Mouse (Mus musculus): ENCODE data around the gene Tex12. TPM values are rescaled to one million over a fixed set of nuclear protein-coding genes. Genes with fewer than 3 reads are reported as not detected.
A peak's percentile ranks its signal among the peaks of the same experiment; 100 is the strongest.

Tex12 gene
- total RNA-seq, 2 experiments from 2014 or later = not detected

- no peak for ATAC-seq (replicated peaks; ENCODE audit: low FRiP score, poor library complexity, severe bottlenecking)
Measured at GRCm38 (mm10) chr9:50565173-50565572, 4.0 kb upstream of the Tex12 start.

- ATAC-seq (replicated peaks; ENCODE audit: low FRiP score, poor library complexity, severe bottlenecking) = no peak
Measured at GRCm38 (mm10) chr9:50561918-50562360, 814 bp upstream of the Tex12 start.

- ATAC-seq (replicated peaks; ENCODE audit: low FRiP score, poor library complexity, severe bottlenecking) = no peak
Measured at GRCm38 (mm10) chr9:50555094-50555446, 6.1 kb downstream of the Tex12 start, which contains the start of gene Bco2. Gene Bco2, minus strand, starts transcription at chr9:50555181.

GRCm38 (mm10) chr9:50554241-50555093 lies 6.7 kb downstream of the Tex12 start, which contains the start of gene Il18:
Gene Il18, plus strand, starts transcription at chr9:50554827.
- no peak for ATAC-seq (replicated peaks; ENCODE audit: low FRiP score, poor library complexity, severe bottlenecking)

- no peak for ATAC-seq (replicated peaks; ENCODE audit: low FRiP score, poor library complexity, severe bottlenecking)
Measured at GRCm38 (mm10) chr9:50553547-50553946, 7.6 kb downstream of the Tex12 start.

GRCm38 (mm10) chr9:50552206-50552605 lies 8.9 kb downstream of the Tex12 start:
- no peak for ATAC-seq (replicated peaks; ENCODE audit: low FRiP score, poor library complexity, severe bottlenecking)

GRCm38 (mm10) chr9:50548936-50549335 lies 12.2 kb downstream of the Tex12 start:
- no peak for ATAC-seq (replicated peaks; ENCODE audit: low FRiP score, poor library complexity, severe bottlenecking)

GRCm38 (mm10) chr9:50547859-50548478 lies 13.2 kb downstream of the Tex12 start:
- ATAC-seq (replicated peaks; ENCODE audit: low FRiP score, poor library complexity, severe bottlenecking) = no peak

- no peak for ATAC-seq (replicated peaks; ENCODE audit: low FRiP score, poor library complexity, severe bottlenecking)
Measured at GRCm38 (mm10) chr9:50542401-50542800, 18.7 kb downstream of the Tex12 start.

GRCm38 (mm10) chr9:50540170-50540569 lies 21.0 kb downstream of the Tex12 start:
- no peak for ATAC-seq (replicated peaks; ENCODE audit: low FRiP score, poor library complexity, severe bottlenecking)

- no peak for ATAC-seq (replicated peaks; ENCODE audit: low FRiP score, poor library complexity, severe bottlenecking)
Measured at GRCm38 (mm10) chr9:50537295-50537694, 23.8 kb downstream of the Tex12 start.

GRCm38 (mm10) chr9:50536603-50537135 lies 24.5 kb downstream of the Tex12 start:
- ATAC-seq (replicated peaks; ENCODE audit: low FRiP score, poor library complexity, severe bottlenecking) = no peak

GRCm38 (mm10) chr9:50535930-50536329 lies 25.2 kb downstream of the Tex12 start:
- ATAC-seq (replicated peaks; ENCODE audit: low FRiP score, poor library complexity, severe bottlenecking) = no peak

GRCm38 (mm10) chr9:50533791-50534190 lies 27.3 kb downstream of the Tex12 start:
- ATAC-seq (replicated peaks; ENCODE audit: low FRiP score, poor library complexity, severe bottlenecking) = no peak

- peak; percentile 36; the same call in 1 of the 2 replicates for ATAC-seq (replicated peaks; ENCODE audit: low FRiP score, poor library complexity, severe bottlenecking)
Measured at GRCm38 (mm10) chr9:50533328-50533727, 27.8 kb downstream of the Tex12 start.

GRCm38 (mm10) chr9:50530890-50531289 lies 30.2 kb downstream of the Tex12 start:
- no peak for ATAC-seq (replicated peaks; ENCODE audit: low FRiP score, poor library complexity, severe bottlenecking)

GRCm38 (mm10) chr9:50528293-50528892 lies 32.7 kb downstream of the Tex12 start, which contains the start of gene Pts:
Gene Pts, minus strand, starts transcription at chr9:50528724.
- peak; percentile 92 for ATAC-seq (replicated peaks; ENCODE audit: low FRiP score, poor library complexity, severe bottlenecking)

GRCm38 (mm10) chr9:50527860-50528259 lies 33.3 kb downstream of the Tex12 start:
- peak; percentile 26; the same call in 1 of the 2 replicates for ATAC-seq (replicated peaks; ENCODE audit: low FRiP score, poor library complexity, severe bottlenecking)

GRCm38 (mm10) chr9:50525585-50525984 lies 35.5 kb downstream of the Tex12 start:
- no peak for ATAC-seq (replicated peaks; ENCODE audit: low FRiP score, poor library complexity, severe bottlenecking)

GRCm38 (mm10) chr9:50524936-50525335 lies 36.2 kb downstream of the Tex12 start:
- ATAC-seq (replicated peaks; ENCODE audit: low FRiP score, poor library complexity, severe bottlenecking) = no peak
